Mouse (Mus musculus): ENCODE results near the gene Nuak1. TPM values are rescaled to one million over a fixed set of nuclear protein-coding genes. Genes with fewer than 3 reads are reported as not detected.

Nuak1 gene
- not detected for polyA plus RNA-seq (2017; shearing (Covaris generic))

GRCm38 (mm10) chr10:84440541-84441433, at the start of gene Nuak1:
Gene Nuak1 (minus strand): TSS chr10:84440597.

Other genes with a start within 250 kb of the Nuak1 start
- gene Ckap4, start 93.5 kb upstream of the Nuak1 start, polyA plus RNA-seq (2017; shearing (Covaris generic)), result 0.38 TPM
- gene Tcp11l2, start 136.0 kb upstream of the Nuak1 start, polyA plus RNA-seq (2017; shearing (Covaris generic)), result 403 TPM
- 29.3 TPM for gene Polr3b, start 181.7 kb upstream of the Nuak1 start, polyA plus RNA-seq (2017; shearing (Covaris generic))

All from effector memory CD4-positive, alpha-beta T cell, adult 7 months (primary cell).